Mouse (Mus musculus) hindbrain, postnatal 0 days (tissue): Measurements from ENCODE around the gene Tmem17. TPM values are rescaled to one million over a fixed set of nuclear protein-coding genes. Genes with fewer than 3 reads are reported as not detected.

Experiments used
- ATAC-seq: fragments of 200-750 bp; cut with Nextera tagmentation; 2 replicates; pipeline ENCODE4 v1.8.0; 2017; ENCODE audit warnings: mild to moderate bottlenecking, moderate TSS enrichment, moderate library complexity
- DNase-seq: peaks from one replicate; pipeline ENCODE4 v3.0.0-alpha.2; 2015; ENCODE audit warnings: low spot score
- H3K27ac ChIP-seq: fragments of 300-500 bp; sonication (generic); 2 replicates; pipeline ENCODE4 v1.5.1; 2014; ENCODE audit warnings: mild to moderate bottlenecking
- H3K27me3 ChIP-seq: fragments of 300-500 bp; sonication (generic); 2 replicates; pipeline ENCODE4 v1.6.1; 2014; ENCODE audit warnings: low read length, mixed read lengths; ENCODE audit not compliant: insufficient read depth
- H3K36me3 ChIP-seq: fragments of 300-500 bp; sonication (generic); 2 replicates; pipeline ENCODE4 v1.6.1; 2014; ENCODE audit warnings: low read length, mixed read lengths; ENCODE audit not compliant: insufficient read depth
- H3K4me1 ChIP-seq: fragments of 300-500 bp; sonication (generic); 2 replicates; pipeline ENCODE4 v1.6.1; 2014; ENCODE audit warnings: antibody characterized with exemption, low read length, mixed read lengths; ENCODE audit not compliant: insufficient read depth
- H3K4me2 ChIP-seq: fragments of 300-500 bp; sonication (generic); 2 replicates; pipeline ENCODE4 v1.6.1; 2014; ENCODE audit warnings: low read depth, mild to moderate bottlenecking, low read length, moderate library complexity, mixed read lengths
- H3K4me3 ChIP-seq: fragments of 300-500 bp; sonication (generic); 2 replicates; pipeline ENCODE4 v1.5.1; 2014; ENCODE audit warnings: low read length
- H3K9ac ChIP-seq: fragments of 300-500 bp; sonication (generic); replicated peaks from 2 replicates; pipeline ENCODE4 v1.6.1; 2014; ENCODE audit warnings: mild to moderate bottlenecking, low read length, moderate library complexity, mixed read lengths
- H3K9me3 ChIP-seq: fragments of 300-500 bp; sonication (generic); 2 replicates; pipeline ENCODE4 v1.6.1; 2016; ENCODE audit warnings: low read length, mixed read lengths
- CTCF ChIP-seq: IDR thresholded peaks from 2 replicates; pipeline ENCODE4 v1.5.1; 2016; ENCODE audit warnings: antibody characterized with exemption, control low read depth, low read depth
- WGBS: fragments of 180-500 bp; shearing (Covaris S2); extraction: QIAGEN DNeasy Blood & Tissue Kit; methylation state at CpG from one replicate; pipeline ENCODE4 v1.1.7; 2014; 5-methylcytosine and 5-hydroxymethylcytosine counted together
- polyA plus RNA-seq: library from polyadenylated mRNA; unstranded; fragments of >200 nt; fragmentation: Nextera tagmentation; extraction: Ambion mirVana; gene quantifications from 2 replicates; pipeline ENCODE4 v1.2.1, GENCODE M21; 2015
- total RNA-seq: library from RNA; depleted of rRNA; stranded (reverse); fragments of >200 nt; gene quantifications from 2 replicates; pipeline ENCODE4 v1.2.3, GENCODE M21; 2014

Tmem17 gene
- total and polyA plus RNA-seq, 2 experiments from 2014 or later: 23.7 TPM

DNA sequence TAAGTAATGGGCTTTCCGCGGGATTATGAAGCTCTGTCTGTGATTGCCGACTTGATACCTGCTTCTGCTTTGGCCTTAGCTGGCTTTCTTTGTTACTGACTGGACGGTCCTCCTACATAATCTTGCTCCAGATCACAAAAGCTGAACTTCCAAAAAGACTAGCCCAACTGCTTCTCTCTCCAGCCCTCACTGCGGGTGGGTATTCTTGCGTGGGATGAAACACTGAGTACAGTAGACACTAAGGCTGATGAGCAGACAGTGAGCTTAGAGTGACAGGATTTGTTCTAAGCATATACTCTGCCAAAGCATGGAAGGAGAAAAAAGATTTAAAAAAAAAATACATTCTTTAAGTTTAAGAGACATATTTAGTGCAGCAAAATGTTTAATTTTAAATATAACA lies 12.5 kb upstream of the Tmem17 start:
- WGBS: 49% methylated on average over 6 of the region's 6 CpGs
- ATAC-seq (no peak), DNase-seq (no peak)
- TF ChIP-seq CTCF: no peak
- no peaks in the 10 kb centered on the region for H3K4me1 ChIP-seq
- no peaks in the 10 kb centered on the region for H3K9me3 ChIP-seq
- no peak overlapping the region for H3K9ac ChIP-seq
- H3K36me3 ChIP-seq: no peaks in the 10 kb centered on the region
- no peak overlapping the region for H3K27ac ChIP-seq
- H3K4me2 ChIP-seq: no peak overlapping the region
- H3K4me3 ChIP-seq: no peak overlapping the region
- H3K27me3 ChIP-seq: no peaks in the 10 kb centered on the region

DNA sequence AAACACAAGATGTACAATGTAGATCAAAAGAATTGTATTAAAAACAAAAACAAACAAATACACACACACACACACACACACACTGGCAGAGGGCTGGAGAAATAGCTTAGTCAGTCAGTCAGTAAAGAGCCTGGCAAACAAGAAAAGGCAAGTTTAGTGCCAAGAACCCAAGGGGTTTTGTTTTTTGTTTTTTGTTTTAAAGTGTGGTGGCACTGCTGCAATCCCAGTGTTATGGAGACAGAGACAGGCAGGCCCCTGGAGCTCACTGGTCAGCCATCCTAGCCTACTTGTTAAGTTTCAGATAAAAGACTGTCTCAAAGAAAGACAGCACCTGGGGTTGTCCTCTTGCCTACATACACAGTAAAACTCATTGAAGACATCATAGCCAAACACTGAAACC lies 12.0 kb upstream of the Tmem17 start:
- no peaks in the 10 kb centered on the region for H3K36me3 ChIP-seq
- ATAC-seq (no peak), DNase-seq (peak; percentile 24)
- no peak overlapping the region for H3K4me2 ChIP-seq
- no peak overlapping the region for H3K9ac ChIP-seq
- no peak overlapping the region for H3K4me3 ChIP-seq
- no peak for TF ChIP-seq CTCF
- H3K27ac ChIP-seq: no peak overlapping the region
- no peaks in the 10 kb centered on the region for H3K27me3 ChIP-seq
- no peaks in the 10 kb centered on the region for H3K4me1 ChIP-seq
- no peaks in the 10 kb centered on the region for H3K9me3 ChIP-seq

DNA sequence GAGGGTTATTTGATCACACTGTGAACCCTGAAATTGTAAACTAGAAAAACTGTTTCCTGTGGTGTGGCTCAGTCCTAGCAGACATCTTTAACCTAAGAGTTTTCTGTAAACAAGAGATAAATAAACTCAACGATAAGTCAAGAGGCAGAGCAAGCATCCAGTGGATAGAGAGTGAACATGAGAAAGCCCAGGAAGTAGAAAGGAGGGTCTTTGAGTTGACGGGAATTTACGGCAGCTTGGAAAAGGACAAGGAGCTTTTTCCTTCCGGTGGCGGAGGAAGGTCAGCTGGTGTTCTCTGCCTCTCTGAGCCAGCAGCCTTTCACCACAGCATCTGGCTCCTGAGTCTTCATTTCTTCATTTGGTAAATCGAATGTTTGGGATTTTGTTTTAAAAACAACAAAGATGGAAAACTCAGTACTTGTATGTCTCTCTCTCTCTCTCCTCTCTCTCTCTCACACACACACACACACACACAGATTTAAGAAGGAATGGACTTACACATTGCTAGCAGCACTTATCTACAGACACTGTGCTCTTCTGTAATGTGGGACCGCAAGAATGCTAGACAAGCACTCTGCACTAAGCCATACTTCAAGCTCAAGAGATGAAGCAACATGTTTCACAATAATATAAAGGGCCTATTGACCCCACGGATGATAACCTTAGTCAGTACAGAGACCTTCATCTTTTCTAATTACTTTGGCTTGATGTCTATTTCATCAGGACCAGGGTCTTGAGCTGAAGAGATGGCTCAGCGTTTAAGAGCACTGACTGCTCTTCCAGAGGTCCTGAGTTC lies 10.9 kb upstream of the Tmem17 start:
- H3K4me1 ChIP-seq: no peaks in the 10 kb centered on the region
- no peak overlapping the region for H3K4me2 ChIP-seq
- no peak for TF ChIP-seq CTCF
- no peak overlapping the region for H3K9ac ChIP-seq
- DNase-seq: no peak
- no peak overlapping the region for H3K27ac ChIP-seq
- no peaks in the 10 kb centered on the region for H3K27me3 ChIP-seq
- no peaks in the 10 kb centered on the region for H3K9me3 ChIP-seq
- 89% methylated on average over 9 of the region's 9 CpGs for WGBS
- H3K4me3 ChIP-seq: no peak overlapping the region
- ATAC-seq: no peak
- no peaks in the 10 kb centered on the region for H3K36me3 ChIP-seq

DNA sequence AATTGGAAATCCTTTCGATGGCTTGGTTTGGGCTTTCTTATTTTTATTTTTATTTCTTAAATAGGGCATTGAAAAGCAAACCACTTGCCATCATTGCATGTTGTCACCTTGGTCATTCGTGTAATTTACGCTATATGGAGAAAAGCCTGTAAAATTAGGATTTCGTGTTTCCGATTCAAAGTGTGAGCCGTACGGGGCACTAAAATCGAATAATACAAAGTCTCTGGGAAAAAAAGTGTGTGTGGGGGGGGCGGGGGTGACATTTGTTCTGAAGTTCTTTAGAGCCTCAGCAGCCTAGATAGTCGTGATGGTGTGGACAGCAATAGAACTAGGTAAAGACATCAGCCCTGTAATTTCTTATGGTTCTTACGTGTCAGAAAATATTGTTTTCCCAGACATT lies 1.2 kb downstream of the Tmem17 start:
- no peaks in the 10 kb centered on the region for H3K9me3 ChIP-seq
- TF ChIP-seq CTCF: no peak
- WGBS: 16% methylated on average over 11 of the region's 11 CpGs
- peak overlapping the region; percentile 100 for H3K27ac ChIP-seq
- peak overlapping the region; percentile 97 for H3K9ac ChIP-seq
- peak overlapping the region; percentile 75 for H3K4me3 ChIP-seq
- ATAC-seq: no peak
- no peaks in the 10 kb centered on the region for H3K36me3 ChIP-seq
- H3K4me2 ChIP-seq: peak overlapping the region; percentile 76
- DNase-seq: peak; percentile 32
- H3K4me1 ChIP-seq: peaks cover 4% of the 10 kb centered on the region; the same call in 1 of the 2 replicates
- no peaks in the 10 kb centered on the region for H3K27me3 ChIP-seq

DNA sequence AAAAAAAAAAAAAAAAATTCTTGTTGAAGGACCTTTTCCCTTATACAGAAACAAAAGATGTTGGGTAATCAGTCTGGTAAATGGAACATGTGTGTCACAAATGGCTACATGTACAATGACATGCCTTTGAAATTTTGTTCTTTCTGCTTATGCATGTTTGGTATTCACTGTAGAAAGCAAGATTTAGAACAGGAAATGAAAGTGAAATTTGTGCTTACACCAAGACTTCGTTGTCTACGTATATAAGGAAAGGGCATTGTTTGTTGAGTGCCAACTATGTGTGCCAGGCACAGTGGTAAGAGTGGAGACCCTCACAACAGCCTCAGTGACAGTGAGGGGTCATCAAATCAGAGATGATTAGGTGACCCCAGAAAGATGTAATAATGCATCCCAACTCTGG lies 3.2 kb downstream of the Tmem17 start:
- Histone ChIP-seq H3K36me3 (no peaks in the 10 kb centered on the region), H3K9me3 (no peaks in the 10 kb centered on the region), H3K9ac (no peak overlapping the region), H3K4me1 (peaks cover 4% of the 10 kb centered on the region; the same call in 1 of the 2 replicates), H3K27ac (no peak overlapping the region), H3K4me3 (no peak overlapping the region), H3K27me3 (no peaks in the 10 kb centered on the region), H3K4me2 (no peak overlapping the region)
- no peak for TF ChIP-seq CTCF
- 93% methylated on average over 2 of the region's 2 CpGs for WGBS
- ATAC-seq (no peak), DNase-seq (no peak)

DNA sequence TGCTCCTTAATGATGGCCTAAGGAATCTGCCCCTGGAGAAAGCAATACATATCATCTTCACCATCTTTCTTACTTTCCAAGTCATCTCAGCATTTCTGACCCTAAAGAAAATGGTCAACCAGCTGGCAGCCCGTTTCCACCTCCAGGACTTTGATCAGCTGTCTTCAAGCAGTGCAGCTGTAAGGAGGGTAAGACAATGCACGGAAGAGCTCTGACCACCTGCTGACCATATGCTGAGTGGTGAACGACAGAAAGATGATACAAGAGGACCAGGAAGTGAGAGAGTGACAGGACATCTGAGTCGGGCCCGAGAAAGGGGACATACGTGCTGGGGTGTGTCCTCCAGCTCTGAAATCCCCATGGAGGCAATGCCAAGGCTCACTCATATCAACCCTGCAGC lies 6.6 kb downstream of the Tmem17 start:
- Histone ChIP-seq H3K9me3 (no peaks in the 10 kb centered on the region), H3K36me3 (no peaks in the 10 kb centered on the region), H3K4me3 (no peak overlapping the region), H3K4me1 (peaks cover 4% of the 10 kb centered on the region; the same call in 1 of the 2 replicates), H3K27ac (no peak overlapping the region), H3K4me2 (no peak overlapping the region), H3K9ac (no peak overlapping the region), H3K27me3 (no peaks in the 10 kb centered on the region)
- no peak for ATAC-seq
- no peak for TF ChIP-seq CTCF
- 75% methylated on average over 6 of the region's 6 CpGs for WGBS
- DNase-seq: no peak

DNA sequence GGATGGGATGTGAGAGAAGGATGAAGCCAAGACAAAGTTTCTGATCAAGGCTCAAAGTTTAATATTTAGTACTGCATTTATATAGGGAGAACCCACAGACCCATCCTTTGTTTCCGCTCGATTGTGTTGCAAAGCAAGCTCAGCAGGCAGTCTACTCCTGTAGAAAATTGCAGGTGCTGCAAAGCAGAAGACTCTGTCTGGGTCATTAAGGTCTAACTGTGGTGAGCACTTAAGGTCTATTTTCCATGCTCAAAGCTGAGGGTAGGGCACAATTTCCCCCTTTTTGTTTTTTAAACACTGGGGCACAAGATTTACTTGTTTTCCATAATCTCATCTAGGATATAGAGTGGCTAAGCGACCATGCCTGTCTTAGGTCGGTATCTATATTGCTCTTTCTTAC lies 8.4 kb downstream of the Tmem17 start:
- WGBS: 95% methylated on average over 4 of the region's 4 CpGs
- Histone ChIP-seq H3K9ac (no peak overlapping the region), H3K27me3 (no peaks in the 10 kb centered on the region), H3K36me3 (no peaks in the 10 kb centered on the region), H3K4me2 (no peak overlapping the region), H3K4me3 (no peak overlapping the region), H3K4me1 (no peaks in the 10 kb centered on the region), H3K27ac (no peak overlapping the region), H3K9me3 (no peaks in the 10 kb centered on the region)
- no peak for ATAC-seq
- DNase-seq: no peak
- TF ChIP-seq CTCF: no peak
